Mouse (Mus musculus) heart, embryonic 14.5 days (tissue): ENCODE results near the gene Crabp1. TPM values are rescaled to one million over a fixed set of nuclear protein-coding genes. Genes with fewer than 3 reads are reported as not detected.

Experiments used
- ATAC-seq: fragments of 200-750 bp; cut with Nextera tagmentation; 2 replicates; pipeline ENCODE4 v1.8.0; 2017; ENCODE audit warnings: low read depth, moderate TSS enrichment; ENCODE audit not compliant: insufficient number of reproducible peaks, insufficient read depth, low FRiP score
- H3K27ac ChIP-seq, 2 experiments: fragments of 200-500 bp in 1 of 2; fragments of 300-500 bp in 1 of 2; sonication (generic) in 1 of 2; replicated peaks in 1 of 2; 2 replicates each; pipeline ENCODE4 v1.5.1; 2012 to 2014; ENCODE audit warnings: low read depth in 2 of 2, low read length in 2 of 2, control low read depth in 1 of 2, mild to moderate bottlenecking in 1 of 2, mixed read lengths in 1 of 2; ENCODE audit not compliant: control insufficient read depth in 1 of 2, insufficient read depth in 1 of 2
- H3K27me3 ChIP-seq: fragments of 300-500 bp; sonication (generic); 2 replicates; pipeline ENCODE4 v1.6.1; 2014; ENCODE audit warnings: mild to moderate bottlenecking, low read length, control low read depth; ENCODE audit not compliant: control insufficient read depth, insufficient read depth
- H3K36me3 ChIP-seq: fragments of 300-500 bp; sonication (generic); 2 replicates; pipeline ENCODE4 v1.6.1; 2014; ENCODE audit warnings: mild to moderate bottlenecking, control low read depth, low read length, mixed read lengths; ENCODE audit not compliant: control insufficient read depth, insufficient read depth
- H3K4me1 ChIP-seq, 2 experiments: fragments of 200-500 bp in 1 of 2; fragments of 300-500 bp in 1 of 2; sonication (generic) in 1 of 2; 2 replicates each; pipeline ENCODE4 v1.6.1; 2012 to 2014; ENCODE audit warnings: low read length in 2 of 2, control low read depth in 1 of 2, mixed read lengths in 1 of 2; ENCODE audit not compliant: control insufficient read depth in 2 of 2, insufficient read depth in 2 of 2
- H3K4me2 ChIP-seq: fragments of 300-500 bp; sonication (generic); 2 replicates; pipeline ENCODE4 v1.6.1; 2014; ENCODE audit warnings: mild to moderate bottlenecking, low read length
- H3K4me3 ChIP-seq, 2 experiments: fragments of 200-500 bp in 1 of 2; fragments of 300-500 bp in 1 of 2; sonication (generic) in 1 of 2; 2 replicates each; pipeline ENCODE4 v1.5.1; 2012 to 2014; ENCODE audit warnings: low read length in 2 of 2, mild to moderate bottlenecking in 2 of 2, control low read depth in 1 of 2, low read depth in 1 of 2, moderate library complexity in 1 of 2; ENCODE audit not compliant: control insufficient read depth in 1 of 2, insufficient read depth in 1 of 2
- H3K9ac ChIP-seq: fragments of 300-500 bp; sonication (generic); 2 replicates; pipeline ENCODE4 v1.6.1; 2014; ENCODE audit warnings: mild to moderate bottlenecking, low read length
- H3K9me3 ChIP-seq: fragments of 300-500 bp; sonication (generic); 2 replicates; pipeline ENCODE4 v1.6.1; 2016; ENCODE audit warnings: low read length, control low read depth; ENCODE audit not compliant: control insufficient read depth
- WGBS: fragments of 180-500 bp; shearing (Covaris S2); extraction: QIAGEN DNeasy Blood & Tissue Kit; methylation state at CpG from one replicate; pipeline ENCODE4 v1.1.7; 2014; 5-methylcytosine and 5-hydroxymethylcytosine counted together
- polyA plus RNA-seq: library from polyadenylated mRNA; unstranded; fragments of >200 nt; fragmentation: Nextera tagmentation; extraction: Ambion mirVana; gene quantifications from 2 replicates; pipeline ENCODE4 v1.2.1, GENCODE M21; 2014

Gene Crabp1
- polyA plus RNA-seq, 1 experiment from 2014 or later = 13.8 TPM

DNA sequence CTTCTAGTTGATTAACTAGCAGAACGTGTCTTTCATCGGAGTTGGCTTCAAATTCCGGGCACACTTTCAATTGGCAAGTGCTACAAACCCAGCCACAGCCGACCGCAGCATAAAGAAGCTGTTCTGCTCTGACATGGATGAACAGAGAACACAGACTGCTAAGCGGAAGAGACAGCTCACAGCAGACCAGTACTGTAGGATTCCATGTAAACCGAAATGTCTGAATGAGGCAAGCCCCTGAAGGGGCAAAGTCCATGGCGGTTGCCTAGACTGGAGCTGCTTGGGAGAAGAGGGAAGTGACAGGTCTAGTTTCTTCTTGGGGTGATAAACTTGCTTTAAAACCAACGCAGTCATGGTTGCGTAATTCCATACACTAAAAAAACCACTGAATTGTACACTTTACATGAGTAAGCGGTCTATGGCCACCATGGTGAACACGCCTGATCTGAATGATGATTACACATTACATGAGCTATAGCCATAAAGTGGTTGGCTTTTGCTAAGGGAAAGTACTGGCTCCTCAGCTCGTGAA lies 12.0 kb downstream of the Crabp1 start:
- 84% methylated on average over 13 of the region's 13 CpGs for WGBS
- no peak for ATAC-seq

DNA sequence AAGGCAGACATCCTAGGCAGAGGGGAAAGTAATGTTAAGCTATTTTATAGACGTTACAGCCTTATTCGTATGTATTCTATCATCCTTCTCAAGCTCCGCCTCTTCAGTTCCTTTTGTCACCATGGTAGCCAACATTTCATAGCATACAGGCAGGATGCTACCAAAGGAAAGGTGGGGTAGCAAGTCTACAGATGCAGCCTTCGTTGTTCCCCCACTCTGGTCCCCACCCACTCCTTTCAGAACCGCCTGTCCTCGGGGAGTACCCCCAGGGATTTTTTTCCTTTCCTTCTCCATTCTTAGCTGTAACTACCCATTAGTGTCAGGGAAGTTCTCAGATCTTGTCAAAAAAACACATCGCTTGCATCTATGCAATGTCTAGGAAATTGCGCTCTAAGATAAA lies 14.7 kb downstream of the Crabp1 start:
- H3K27me3 ChIP-seq = peaks cover 10% of the 10 kb centered on the region; the same call in 1 of the 2 replicates
- no peaks in the 10 kb centered on the region for H3K9me3 ChIP-seq
- no peaks in the 10 kb centered on the region for H3K36me3 ChIP-seq
- H3K4me1 ChIP-seq = peaks cover 5 to 6% of the 10 kb centered on the region in 2 experiments; a peak in 3 of 4 replicates
- no peak for ATAC-seq
- WGBS = 82% methylated on average over 8 of the region's 8 CpGs
- no peak overlapping the region for H3K4me2 ChIP-seq
- no peak overlapping the region for H3K9ac ChIP-seq
- H3K4me3 ChIP-seq = no peak overlapping the region
- H3K27ac ChIP-seq = no peak overlapping the region

More for the DNA sequence above, 12.0 kb downstream of the Crabp1 start:
- Histone ChIP-seq H3K4me1 (peaks cover 8 to 19% of the 10 kb centered on the region in 2 experiments), H3K9ac (no peak overlapping the region), H3K27ac (no peak overlapping the region), H3K27me3 (peaks cover 12% of the 10 kb centered on the region; the same call in 1 of the 2 replicates), H3K4me2 (no peak overlapping the region), H3K4me3 (no peak overlapping the region), H3K9me3 (no peaks in the 10 kb centered on the region), H3K36me3 (no peaks in the 10 kb centered on the region)

DNA sequence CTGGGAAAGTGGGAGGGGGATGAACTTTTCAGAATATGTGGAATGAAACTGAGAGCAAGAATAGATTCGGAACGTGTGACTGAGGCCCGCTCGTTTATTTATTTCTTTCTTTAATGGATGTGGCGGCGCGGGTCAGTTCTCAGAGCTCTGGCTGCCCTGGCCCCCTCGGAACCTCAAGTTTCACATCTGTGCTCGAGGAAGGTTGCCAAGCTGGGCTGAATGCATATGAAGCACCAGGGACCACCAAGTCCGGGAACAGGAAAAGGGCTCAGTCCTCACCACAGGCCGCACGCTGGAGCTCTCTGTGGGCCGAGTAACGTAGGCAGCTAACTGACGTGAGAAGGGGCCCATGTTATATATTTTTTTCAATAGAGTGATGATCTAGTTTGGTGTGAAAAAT lies 18.0 kb downstream of the Crabp1 start:
- Histone ChIP-seq H3K4me1 (peaks cover 15 to 17% of the 10 kb centered on the region in 2 experiments), H3K4me3 (no peak overlapping the region), H3K27ac (no peak overlapping the region), H3K27me3 (no peaks in the 10 kb centered on the region), H3K4me2 (no peak overlapping the region), H3K9ac (no peak overlapping the region), H3K36me3 (no peaks in the 10 kb centered on the region), H3K9me3 (no peaks in the 10 kb centered on the region)
- WGBS = 84% methylated on average over 15 of the region's 15 CpGs
- ATAC-seq = no peak

DNA sequence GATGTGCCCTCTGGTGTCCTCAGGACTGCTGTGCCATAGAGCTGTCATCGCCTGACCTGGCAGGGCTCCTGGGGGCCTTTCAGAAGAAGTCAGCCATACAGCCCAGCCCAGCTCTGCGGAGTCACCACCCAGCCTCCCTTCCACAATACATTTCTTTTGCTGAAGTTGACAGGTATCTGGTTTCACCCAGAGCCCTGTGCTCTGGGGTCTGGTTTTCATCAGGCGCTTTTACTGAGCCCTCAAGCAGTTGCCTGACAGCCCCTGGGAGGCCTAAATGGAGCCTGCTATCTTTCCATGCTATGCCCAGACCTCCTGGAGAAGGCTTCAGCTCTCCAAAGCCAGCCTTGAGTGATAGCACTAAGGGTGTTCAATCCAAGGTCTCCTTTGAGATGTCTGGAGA lies 19.5 kb downstream of the Crabp1 start:
- Histone ChIP-seq H3K27ac (peak overlapping the region; percentile 43 to 54; a peak in 3 of 4 replicates), H3K4me3 (no peak overlapping the region), H3K9ac (no peak overlapping the region), H3K4me2 (no peak overlapping the region), H3K9me3 (no peaks in the 10 kb centered on the region), H3K36me3 (no peaks in the 10 kb centered on the region), H3K4me1 (peaks cover 22 to 24% of the 10 kb centered on the region in 2 experiments), H3K27me3 (no peaks in the 10 kb centered on the region)
- WGBS = 11% methylated on average over 3 of the region's 3 CpGs
- ATAC-seq = peak; percentile 83

DNA sequence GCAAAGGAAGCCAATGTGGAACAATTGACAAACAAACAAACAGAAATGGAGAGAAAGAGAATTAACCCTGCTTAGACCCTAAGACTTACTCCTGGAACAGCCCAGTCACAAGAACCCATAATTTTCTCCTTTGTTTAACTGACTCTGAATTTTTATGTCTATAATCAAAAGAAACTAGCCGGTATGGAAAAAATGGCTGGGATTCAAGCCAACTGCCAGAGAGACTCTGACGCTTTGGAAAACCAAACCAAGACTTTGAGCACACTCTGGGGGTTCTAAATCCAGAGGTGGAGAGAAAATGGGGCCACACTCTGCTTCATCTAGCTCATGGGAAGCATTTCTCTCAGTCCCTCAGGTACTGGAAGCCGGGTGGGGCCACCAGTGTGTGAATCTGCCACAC lies 20.7 kb downstream of the Crabp1 start:
- Histone ChIP-seq H3K27ac (no peak overlapping the region), H3K36me3 (no peaks in the 10 kb centered on the region), H3K9me3 (no peaks in the 10 kb centered on the region), H3K4me2 (no peak overlapping the region), H3K4me3 (no peak overlapping the region), H3K4me1 (peaks cover 22 to 25% of the 10 kb centered on the region in 2 experiments), H3K27me3 (no peaks in the 10 kb centered on the region), H3K9ac (no peak overlapping the region)
- 79% methylated on average over 3 of the region's 3 CpGs for WGBS
- ATAC-seq = no peak

DNA sequence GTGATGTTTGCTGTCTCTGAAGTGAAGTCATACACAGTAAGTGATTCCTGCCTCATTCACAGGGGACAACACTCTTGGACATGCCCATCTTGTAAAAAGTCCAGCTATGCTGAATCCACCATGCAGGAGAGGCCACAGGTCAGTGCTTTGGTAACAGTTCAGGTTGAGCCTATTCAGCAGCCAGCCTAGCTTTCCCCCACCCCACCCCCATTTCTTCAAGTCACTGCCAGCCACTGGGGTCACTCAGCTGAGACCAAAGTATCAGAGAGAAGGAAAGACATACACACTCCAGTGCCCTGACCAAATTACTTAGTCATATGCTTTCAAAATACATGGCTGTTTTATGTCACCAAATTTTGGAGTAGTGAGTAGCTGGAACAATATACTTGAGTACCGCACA lies 21.5 kb downstream of the Crabp1 start:
- Histone ChIP-seq H3K4me3 (no peak overlapping the region), H3K4me1 (peaks cover 27 to 28% of the 10 kb centered on the region in 2 experiments), H3K27ac (no peak overlapping the region), H3K36me3 (no peaks in the 10 kb centered on the region), H3K9ac (no peak overlapping the region), H3K27me3 (no peaks in the 10 kb centered on the region), H3K9me3 (no peaks in the 10 kb centered on the region), H3K4me2 (no peak overlapping the region)
- 73% methylated on average over 1 of the region's 1 CpGs for WGBS
- no peak for ATAC-seq

DNA sequence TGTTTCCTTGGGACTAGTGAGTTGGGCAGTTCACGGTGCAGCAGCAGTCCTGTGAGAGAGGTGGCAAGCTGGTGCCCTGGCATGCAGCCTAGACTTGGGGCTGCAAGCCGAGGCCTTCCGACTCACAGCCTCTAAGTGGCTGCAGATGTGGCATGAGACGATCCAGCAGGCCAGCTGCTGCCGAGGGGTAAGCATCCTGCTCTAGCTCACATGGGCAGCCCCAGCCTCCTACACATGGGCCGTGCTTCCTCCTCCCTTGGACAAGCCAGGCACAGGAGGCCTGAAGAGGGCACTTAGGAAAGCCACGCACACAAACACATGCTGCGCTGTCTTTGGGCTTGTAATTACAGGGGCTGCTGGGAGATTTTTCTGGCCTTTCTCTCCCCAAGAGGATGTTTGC lies 23.2 kb downstream of the Crabp1 start:
- peaks cover 27 to 28% of the 10 kb centered on the region in 2 experiments for H3K4me1 ChIP-seq
- H3K9ac ChIP-seq = no peak overlapping the region
- H3K4me3 ChIP-seq = no peak overlapping the region
- no peaks in the 10 kb centered on the region for H3K36me3 ChIP-seq
- no peaks in the 10 kb centered on the region for H3K27me3 ChIP-seq
- ATAC-seq = no peak
- no peaks in the 10 kb centered on the region for H3K9me3 ChIP-seq
- peak overlapping the region; percentile 16 to 33; a peak in 3 of 4 replicates for H3K27ac ChIP-seq
- H3K4me2 ChIP-seq = no peak overlapping the region
- WGBS = 10% methylated on average over 8 of the region's 8 CpGs

DNA sequence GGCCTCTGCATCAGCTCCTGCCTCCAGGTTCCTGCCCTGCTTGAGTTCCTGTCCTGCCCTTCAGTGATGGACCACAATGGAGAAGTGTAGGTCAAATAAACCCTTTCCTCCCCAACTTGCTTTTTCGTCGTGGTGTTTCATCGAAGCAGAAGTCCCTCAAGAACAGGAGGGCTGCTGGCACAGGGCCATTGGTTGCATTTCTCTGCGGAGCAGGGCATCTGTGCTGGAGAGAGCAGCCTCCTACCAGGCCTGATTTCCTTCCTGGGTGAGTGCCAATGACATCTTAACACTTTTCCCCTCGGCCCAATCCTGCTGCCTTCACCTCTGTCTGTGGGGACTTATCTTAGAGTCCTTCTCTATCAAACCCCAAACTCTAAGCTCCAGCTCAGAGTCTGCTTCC lies 25.7 kb downstream of the Crabp1 start:
- WGBS = 30% methylated on average over 5 of the region's 5 CpGs
- Histone ChIP-seq H3K9ac (no peak overlapping the region), H3K36me3 (no peaks in the 10 kb centered on the region), H3K27ac (no peak overlapping the region), H3K4me3 (no peak overlapping the region), H3K4me2 (no peak overlapping the region), H3K9me3 (no peaks in the 10 kb centered on the region), H3K27me3 (no peaks in the 10 kb centered on the region), H3K4me1 (peaks cover 17% of the 10 kb centered on the region in 2 experiments)
- ATAC-seq = no peak
